Mouse (Mus musculus) limb, embryonic 10.5 days (tissue): ENCODE measurements around the gene 1700021F07Rik. TPM values are rescaled to one million over a fixed set of nuclear protein-coding genes. Genes with fewer than 3 reads are reported as not detected.

Experiments used
- DNase-seq: peaks from one replicate; pipeline ENCODE4 v3.0.0-alpha.2; 2017; ENCODE audit warnings: low spot score
- H3K27ac ChIP-seq: fragments of 300-500 bp; sonication (generic); 2 replicates; pipeline ENCODE4 v1.5.1; 2016; ENCODE audit warnings: mild to moderate bottlenecking
- H3K27me3 ChIP-seq: fragments of 300-500 bp; sonication (generic); 2 replicates; pipeline ENCODE4 v1.6.1; 2016; ENCODE audit warnings: low read depth, mild to moderate bottlenecking; ENCODE audit not compliant: poor library complexity, severe bottlenecking
- H3K36me3 ChIP-seq: fragments of 300-500 bp; sonication (generic); 2 replicates; pipeline ENCODE4 v1.6.1; 2016; ENCODE audit warnings: mild to moderate bottlenecking, moderate library complexity
- H3K4me1 ChIP-seq: fragments of 300-500 bp; sonication (generic); 2 replicates; pipeline ENCODE4 v1.6.1; 2016
- H3K4me3 ChIP-seq: fragments of 300-500 bp; sonication (generic); 2 replicates; pipeline ENCODE4 v1.5.1; 2016; ENCODE audit warnings: mild to moderate bottlenecking, moderate library complexity
- H3K9me3 ChIP-seq: fragments of 300-500 bp; sonication (generic); replicated peaks from 2 replicates; pipeline ENCODE4 v1.6.1; 2016; ENCODE audit warnings: mild to moderate bottlenecking
- WGBS: fragments of 180-500 bp; shearing (Covaris S2); methylation state at CpG from one replicate; pipeline ENCODE4 v1.1.7; 2016; 5-methylcytosine and 5-hydroxymethylcytosine counted together
- polyA plus RNA-seq: library from polyadenylated mRNA; unstranded; fragments of >200 nt; fragmentation: Nextera tagmentation; extraction: Ambion mirVana; gene quantifications from 2 replicates; pipeline ENCODE4 v1.2.1, GENCODE M21; 2016

The 1700021F07Rik gene
- not detected in 2 replicates for polyA plus RNA-seq

- 92% methylated on average over 18 of the region's 18 CpGs for WGBS
- Histone ChIP-seq H3K27ac (no peak within 1 kb of the TSS), H3K27me3 (no peaks in the 10 kb centered on the region), H3K4me1 (peaks cover 7% of the 10 kb centered on the region), H3K4me3 (no peak within 1 kb of the TSS), H3K9me3 (no peaks in the 10 kb centered on the region), H3K36me3 (no peaks in the 10 kb centered on the region)
- no peak for DNase-seq
Observed at GRCm38 (mm10) chr2:173522376-173522775, at the start of gene 1700021F07Rik. 1700021F07Rik (plus strand) TSS chr2:173522586.

- no peak overlapping the region for H3K4me3 ChIP-seq
- no peak overlapping the region for H3K27ac ChIP-seq
- WGBS: 75% methylated on average over 11 of the region's 11 CpGs
- H3K36me3 ChIP-seq: no peaks in the 10 kb centered on the region
- DNase-seq: peak; percentile 25
- no peaks in the 10 kb centered on the region for H3K27me3 ChIP-seq
- H3K9me3 ChIP-seq: no peaks in the 10 kb centered on the region
- H3K4me1 ChIP-seq: no peaks in the 10 kb centered on the region
Observed at GRCm38 (mm10) chr2:173473233-173473632, 49.2 kb upstream of the 1700021F07Rik start.

DNA sequence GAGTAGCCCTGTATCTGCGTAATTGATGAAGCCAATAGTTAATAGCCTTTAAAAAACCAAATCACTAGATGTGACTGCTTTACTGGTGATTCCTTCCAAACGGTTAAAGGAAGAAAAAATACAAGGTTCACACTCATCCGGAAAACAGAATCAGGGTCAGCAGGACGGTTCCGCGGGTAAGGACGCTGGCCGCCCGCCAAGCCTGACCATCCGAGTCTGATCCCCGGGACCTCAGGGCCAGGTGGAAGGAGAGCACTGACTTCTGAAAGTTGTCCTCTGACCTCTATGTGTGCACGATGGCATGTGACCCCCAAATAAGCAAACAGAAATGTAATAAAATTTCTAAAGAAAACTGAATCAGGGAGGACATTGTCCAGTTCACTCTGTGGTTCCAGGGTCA is 43.3 kb upstream of the 1700021F07Rik start:
- Histone ChIP-seq H3K36me3 (no peaks in the 10 kb centered on the region), H3K27me3 (no peaks in the 10 kb centered on the region), H3K9me3 (no peaks in the 10 kb centered on the region), H3K27ac (no peak overlapping the region), H3K4me3 (no peak overlapping the region), H3K4me1 (no peaks in the 10 kb centered on the region)
- 92% methylated on average over 12 of the region's 12 CpGs for WGBS
- peak; percentile 15 for DNase-seq

DNA sequence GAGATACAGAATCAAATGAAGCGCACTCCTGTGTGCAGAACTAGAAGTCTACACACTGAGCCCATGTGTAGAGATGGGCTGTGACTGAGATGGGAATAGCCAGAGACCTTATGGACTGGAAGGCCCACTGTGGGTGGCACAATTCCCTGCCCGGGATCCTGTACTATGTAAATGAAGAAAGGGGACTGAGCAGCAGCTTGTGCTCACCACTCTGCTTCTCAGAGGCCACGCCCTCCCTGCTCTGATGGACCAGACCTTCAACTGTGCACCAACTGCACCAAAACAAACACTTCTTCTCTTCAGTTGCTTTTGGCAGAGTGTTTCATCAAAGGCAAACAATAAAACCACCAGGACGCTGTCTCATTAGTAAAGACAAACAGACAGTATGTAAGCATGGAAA is 37.9 kb upstream of the 1700021F07Rik start:
- H3K9me3 ChIP-seq: no peaks in the 10 kb centered on the region
- no peak overlapping the region for H3K4me3 ChIP-seq
- DNase-seq: peak; percentile 2
- no peaks in the 10 kb centered on the region for H3K27me3 ChIP-seq
- H3K36me3 ChIP-seq: no peaks in the 10 kb centered on the region
- no peak overlapping the region for H3K27ac ChIP-seq
- 93% methylated on average over 4 of the region's 4 CpGs for WGBS
- H3K4me1 ChIP-seq: no peaks in the 10 kb centered on the region

GRCm38 (mm10) chr2:173499612-173500011 is 22.8 kb upstream of the 1700021F07Rik start:
- no peak for DNase-seq
- Histone ChIP-seq H3K36me3 (no peaks in the 10 kb centered on the region), H3K27ac (no peak overlapping the region), H3K9me3 (no peaks in the 10 kb centered on the region), H3K4me3 (no peak overlapping the region), H3K4me1 (no peaks in the 10 kb centered on the region), H3K27me3 (no peaks in the 10 kb centered on the region)
- WGBS: 96% methylated on average over 2 of the region's 2 CpGs

GRCm38 (mm10) chr2:173513977-173514376 is 8.4 kb upstream of the 1700021F07Rik start:
- no peaks in the 10 kb centered on the region for H3K27me3 ChIP-seq
- H3K4me1 ChIP-seq: no peaks in the 10 kb centered on the region
- H3K27ac ChIP-seq: no peak overlapping the region
- H3K36me3 ChIP-seq: no peaks in the 10 kb centered on the region
- DNase-seq: no peak
- WGBS: 78% methylated on average over 6 of the region's 6 CpGs
- H3K9me3 ChIP-seq: no peaks in the 10 kb centered on the region
- no peak overlapping the region for H3K4me3 ChIP-seq

GRCm38 (mm10) chr2:173515186-173515585 is 7.2 kb upstream of the 1700021F07Rik start:
- Histone ChIP-seq H3K9me3 (no peaks in the 10 kb centered on the region), H3K36me3 (no peaks in the 10 kb centered on the region), H3K27ac (no peak overlapping the region), H3K27me3 (no peaks in the 10 kb centered on the region), H3K4me1 (no peaks in the 10 kb centered on the region), H3K4me3 (no peak overlapping the region)
- no peak for DNase-seq
- 57% methylated on average over 6 of the region's 6 CpGs for WGBS

GRCm38 (mm10) chr2:173516150-173516855 is 6.1 kb upstream of the 1700021F07Rik start:
- no peak for DNase-seq
- H3K4me1 ChIP-seq: no peaks in the 10 kb centered on the region
- no peak overlapping the region for H3K27ac ChIP-seq
- 87% methylated on average over 25 of the region's 25 CpGs for WGBS
- no peaks in the 10 kb centered on the region for H3K9me3 ChIP-seq
- H3K27me3 ChIP-seq: no peaks in the 10 kb centered on the region
- no peak overlapping the region for H3K4me3 ChIP-seq
- no peaks in the 10 kb centered on the region for H3K36me3 ChIP-seq

DNA sequence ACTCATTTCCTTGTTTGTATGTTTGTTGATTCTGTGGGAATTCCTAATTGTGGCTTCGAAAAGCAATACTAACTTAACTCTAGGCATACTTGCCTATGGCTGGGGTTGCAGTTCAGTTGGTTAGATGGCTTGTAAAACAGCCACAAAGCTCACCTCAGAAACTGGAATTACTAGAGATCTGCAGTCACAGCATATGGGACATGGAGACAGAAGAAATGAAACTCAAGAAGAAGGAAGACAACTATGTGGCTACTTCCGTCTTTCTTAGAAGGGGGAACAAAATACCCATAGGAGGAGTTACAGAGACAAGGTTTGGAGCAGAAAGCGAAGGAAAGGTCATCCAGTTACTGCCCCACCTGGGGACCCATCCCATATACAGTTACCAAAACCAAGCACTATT is 6.1 kb downstream of the 1700021F07Rik start:
- WGBS: 90% methylated on average over 3 of the region's 3 CpGs
- Histone ChIP-seq H3K27me3 (peaks cover 5% of the 10 kb centered on the region; the same call in 1 of the 2 replicates), H3K36me3 (no peaks in the 10 kb centered on the region), H3K4me3 (no peak overlapping the region), H3K9me3 (no peaks in the 10 kb centered on the region), H3K4me1 (peaks cover 24% of the 10 kb centered on the region), H3K27ac (no peak overlapping the region)
- no peak for DNase-seq

- peak; percentile 43 for DNase-seq
- WGBS: 46% methylated on average over 15 of the region's 15 CpGs
Observed at GRCm38 (mm10) chr2:173532711-173533462, 10.5 kb downstream of the 1700021F07Rik start.

DNA sequence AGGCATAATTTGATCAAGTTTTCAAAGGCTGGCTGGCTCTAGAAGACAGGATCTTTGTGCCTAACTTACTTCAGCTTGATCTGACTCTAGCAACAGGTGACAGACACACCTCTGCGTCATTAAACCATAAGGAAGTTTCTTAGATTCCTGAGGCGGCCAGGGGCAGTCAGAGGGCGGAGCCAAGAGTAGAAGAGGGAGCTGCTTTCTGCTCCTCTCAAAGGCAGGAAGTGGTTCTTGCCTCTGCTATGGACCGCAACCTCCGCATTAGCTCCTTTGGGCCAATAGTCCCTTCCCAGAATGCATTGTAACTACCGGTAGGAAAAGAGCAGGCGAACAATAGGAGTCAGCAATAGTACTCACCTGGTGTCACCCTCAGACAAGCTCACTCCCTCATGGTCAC is 12.2 kb downstream of the 1700021F07Rik start:
- H3K36me3 ChIP-seq: no peaks in the 10 kb centered on the region
- peaks cover 5% of the 10 kb centered on the region; the same call in 1 of the 2 replicates for H3K27me3 ChIP-seq
- H3K4me3 ChIP-seq: no peak overlapping the region
- 80% methylated on average over 7 of the region's 7 CpGs for WGBS
- peaks cover 35% of the 10 kb centered on the region for H3K4me1 ChIP-seq
- no peak overlapping the region for H3K27ac ChIP-seq
- H3K9me3 ChIP-seq: no peaks in the 10 kb centered on the region
- no peak for DNase-seq

More at GRCm38 (mm10) chr2:173532711-173533462, 10.5 kb downstream of the 1700021F07Rik start:
- Histone ChIP-seq H3K4me1 (peaks cover 33% of the 10 kb centered on the region), H3K9me3 (no peaks in the 10 kb centered on the region), H3K36me3 (no peaks in the 10 kb centered on the region), H3K27ac (peak overlapping the region; percentile 63), H3K4me3 (no peak overlapping the region), H3K27me3 (peaks cover 5% of the 10 kb centered on the region; the same call in 1 of the 2 replicates)

DNA sequence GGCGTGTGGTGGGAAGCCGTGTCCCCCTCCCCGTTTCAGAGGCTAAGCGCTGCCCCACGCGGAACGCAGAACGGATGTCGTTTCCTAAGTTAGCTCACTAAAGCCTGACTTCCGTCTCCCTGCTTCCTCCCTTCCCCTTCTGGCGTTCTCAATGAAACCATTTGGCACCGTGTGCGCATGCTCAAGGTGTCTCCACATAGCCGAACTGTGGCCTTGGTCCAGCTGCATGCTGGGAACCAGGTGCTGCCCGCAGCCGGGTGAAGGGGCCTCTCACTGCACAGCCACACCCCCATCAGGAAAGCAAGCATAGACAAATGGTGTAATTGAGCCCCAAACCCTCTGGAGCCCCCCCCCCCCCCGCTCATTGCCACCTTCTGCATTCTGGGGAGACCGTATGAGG is 13.0 kb downstream of the 1700021F07Rik start:
- WGBS: 89% methylated on average over 18 of the region's 18 CpGs
- no peaks in the 10 kb centered on the region for H3K9me3 ChIP-seq
- H3K36me3 ChIP-seq: no peaks in the 10 kb centered on the region
- H3K27me3 ChIP-seq: 0 out of 2 replicates have a peak, but pooled peaks cover under 1% of the 10 kb centered on the region
- no peak for DNase-seq
- H3K27ac ChIP-seq: 0 out of 2 replicates have a peak overlapping the region, but pooled peaks have one; percentile 10
- H3K4me3 ChIP-seq: no peak overlapping the region
- H3K4me1 ChIP-seq: peaks cover 43% of the 10 kb centered on the region

- H3K9me3 ChIP-seq: no peaks in the 10 kb centered on the region
- no peak for DNase-seq
- 95% methylated on average over 9 of the region's 9 CpGs for WGBS
- no peaks in the 10 kb centered on the region for H3K36me3 ChIP-seq
- no peaks in the 10 kb centered on the region for H3K27me3 ChIP-seq
- no peak overlapping the region for H3K27ac ChIP-seq
- H3K4me1 ChIP-seq: peaks cover 44% of the 10 kb centered on the region
- no peak overlapping the region for H3K4me3 ChIP-seq
Observed at GRCm38 (mm10) chr2:173535886-173536285, 13.5 kb downstream of the 1700021F07Rik start.
